14 mouse cellular contexts compared by ENCODE assay signal in genomic region chr10:60913456-60913900, GRCm38 (mm10).
DNase-seq lines count a peak whose midpoint lies in the region; ATAC-seq and TF ChIP-seq lines count a peak whose summit lies in the region.
"Had no signal": no experiment of that assay in that cellular context is flagged by ENCODE, and none has a peak within 500 bp of the region (broad histone marks: within the 10 kb centered on the region; RNA-seq: fewer than 3 reads in every experiment).

No protein-coding gene starts in this region.

- H3K36me3 ChIP-seq in heart, embryonic 11.5 days (ENCODE audit: control insufficient read depth, insufficient read depth, low read length) = no peaks in the 10 kb centered on the region
- no peaks in the 10 kb centered on the region for H3K36me3 ChIP-seq in midbrain, postnatal 0 days (ENCODE audit: insufficient read depth, low read length)
- H3K36me3 ChIP-seq: kidney, embryonic 15.5 days; limb, embryonic 12.5 days had no signal

- H3K9me3 ChIP-seq in heart, embryonic 11.5 days (replicated peaks; ENCODE audit: control insufficient read depth, low read length) = no peaks in the 10 kb centered on the region
- no peaks in the 10 kb centered on the region for H3K9me3 ChIP-seq in midbrain, postnatal 0 days (ENCODE audit: low read length)
- H3K9me3 ChIP-seq: kidney, embryonic 15.5 days had no signal

- H3K27me3 ChIP-seq in heart, embryonic 11.5 days (ENCODE audit: control insufficient read depth, insufficient read depth, low read length) = peaks cover 2% of the 10 kb centered on the region; the same call in 1 of the 2 replicates
- H3K27me3 ChIP-seq in midbrain, postnatal 0 days (ENCODE audit: insufficient read depth, low read length) = no peaks in the 10 kb centered on the region
- H3K27me3 ChIP-seq: limb, embryonic 12.5 days had no signal

- TF ChIP-seq CTCF in midbrain, postnatal 0 days (IDR thresholded peaks at IDR 0.05) = no peak

- DNase-seq in cerebellum, adult 9-10 months = no peak
- DNase-seq in heart, adult 18-20 months = peak; percentile 45 to 74
- peak; percentile 59 for DNase-seq in retina, postnatal 1 day
- DNase-seq in retina, embryonic 14.5 days (ENCODE audit: low spot score) = no peak
- peak; percentile 73 for DNase-seq in midbrain, postnatal 0 days (ENCODE audit: low spot score)
- DNase-seq in urinary bladder, adult 18-20 months (ENCODE audit: low spot score in 2 of 2) = no peak
- DNase-seq: B cell, adult 2 months; lung, postnatal 4 days; thymus, postnatal 36 days had no signal

- H3K4me2 ChIP-seq in heart, embryonic 11.5 days = no peak overlapping the region
- no peak overlapping the region for H3K4me2 ChIP-seq in midbrain, postnatal 0 days (ENCODE audit: low read depth, low read length, poor library complexity, severe bottlenecking)
- H3K4me2 ChIP-seq: kidney, embryonic 15.5 days; limb, embryonic 12.5 days had no signal

- H3K4me3 ChIP-seq in heart, embryonic 11.5 days (ENCODE audit: low read depth, low read length) = no peak overlapping the region
- H3K4me3 ChIP-seq in midbrain, postnatal 0 days (ENCODE audit: low read depth, low read length) = no peak overlapping the region
- H3K4me3 ChIP-seq: kidney, embryonic 15.5 days; limb, embryonic 12.5 days had no signal

- ATAC-seq in cerebellum, adult (ENCODE audit: insufficient number of reproducible peaks, low FRiP score, low TSS enrichment) = peak; percentile 36; the same call in 1 of the 2 replicates
- ATAC-seq in heart, embryonic 11.5 days (replicated peaks; ENCODE audit: insufficient number of reproducible peaks, low FRiP score, low TSS enrichment) = no peak
- ATAC-seq in midbrain, postnatal 0 days (ENCODE audit: low FRiP score) = peak; percentile 55; the same call in 1 of the 2 replicates
- ATAC-seq: inflammation-experienced regulatory T-cells, adult 6 months had no signal

- WGBS in heart, embryonic 11.5 days (ENCODE audit: insufficient replicate concordance) = 73% methylated on average over 11 of the region's 11 CpGs
- WGBS in midbrain, postnatal 0 days = 51% methylated on average over 11 of the region's 11 CpGs

- H3K4me1 ChIP-seq in heart, embryonic 11.5 days (ENCODE audit: control insufficient read depth, insufficient read depth, low read length) = peaks cover 15% of the 10 kb centered on the region
- peaks cover 13% of the 10 kb centered on the region; the same call in 1 of the 2 replicates for H3K4me1 ChIP-seq in midbrain, postnatal 0 days (ENCODE audit: insufficient read depth, low read length)
- H3K4me1 ChIP-seq: kidney, embryonic 15.5 days had no signal

- H3K27ac ChIP-seq in heart, embryonic 11.5 days (ENCODE audit: low read depth, low read length) = no peak overlapping the region
- no peak overlapping the region for H3K27ac ChIP-seq in midbrain, postnatal 0 days (ENCODE audit: low read depth, low read length)
- H3K27ac ChIP-seq: kidney, embryonic 15.5 days; limb, embryonic 12.5 days had no signal

- H3K9ac ChIP-seq in heart, embryonic 11.5 days (ENCODE audit: low read depth, low read length) = no peak overlapping the region
- no peak overlapping the region for H3K9ac ChIP-seq in midbrain, postnatal 0 days (replicated peaks; ENCODE audit: low read length, poor library complexity, severe bottlenecking)
- H3K9ac ChIP-seq: kidney, embryonic 15.5 days; limb, embryonic 12.5 days had no signal

Comparison
In these comparisons a context has a peak if more than half of its experiments do, and no peak if none do; other contexts are left out.
1. DNase-seq: peak in heart, adult 18-20 months (2 of 2), retina, postnatal 1 day (single experiment) and midbrain, postnatal 0 days (single experiment); none in cerebellum, adult 9-10 months (single experiment), retina, embryonic 14.5 days (single experiment) and urinary bladder, adult 18-20 months (0 of 2).